Mouse (Mus musculus): ENCODE results near the gene B230118H07Rik.

Gene B230118H07Rik

DNA sequence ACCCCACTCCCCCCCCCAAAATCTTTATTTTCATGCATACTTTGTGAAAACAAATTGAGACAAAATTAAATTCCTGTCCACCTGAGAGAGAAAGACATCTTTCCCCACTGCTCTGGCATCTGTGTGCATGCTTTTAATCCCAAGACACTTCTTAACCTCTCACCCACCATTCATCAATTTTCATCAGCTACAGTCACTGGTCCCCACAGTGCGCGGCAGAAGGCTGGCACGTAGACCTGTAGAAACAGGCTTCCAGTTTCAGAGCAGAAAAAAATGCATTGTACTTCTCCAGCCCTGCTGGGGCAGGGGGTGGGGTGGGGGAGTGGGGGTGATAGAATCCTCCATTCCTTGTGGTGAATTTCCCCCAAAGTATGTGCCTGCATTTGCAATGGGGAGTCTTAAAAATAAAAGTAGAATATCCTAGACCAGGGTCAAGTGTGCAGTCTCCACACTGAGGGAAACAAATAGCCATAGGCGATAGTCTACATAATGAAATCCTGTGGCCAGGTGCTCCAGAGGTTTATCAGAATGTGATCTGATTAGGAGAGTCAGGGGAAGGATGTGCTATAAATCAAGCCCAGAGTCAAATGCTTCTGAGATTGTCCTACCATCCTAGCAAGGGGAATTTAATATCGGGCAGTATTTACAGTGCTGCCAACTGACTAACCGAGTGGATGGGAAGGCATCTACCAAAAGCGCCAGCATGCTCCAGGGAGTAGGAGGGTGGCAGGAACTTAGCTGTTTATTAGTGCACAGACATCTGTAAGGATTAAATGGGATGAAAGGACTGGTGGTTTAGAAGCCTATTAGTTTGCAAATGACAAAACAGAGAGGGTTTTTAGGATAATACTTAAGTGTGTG is 10.1 kb downstream of the B230118H07Rik start:
- no peak for DNase-seq (ENCODE audit: low read depth)

- peak; percentile 86 for DNase-seq (ENCODE audit: low read depth)
These were observed 20.8 kb downstream of the B230118H07Rik start for GRCm38 (mm10) chr2:101628297-101629236.

DNA sequence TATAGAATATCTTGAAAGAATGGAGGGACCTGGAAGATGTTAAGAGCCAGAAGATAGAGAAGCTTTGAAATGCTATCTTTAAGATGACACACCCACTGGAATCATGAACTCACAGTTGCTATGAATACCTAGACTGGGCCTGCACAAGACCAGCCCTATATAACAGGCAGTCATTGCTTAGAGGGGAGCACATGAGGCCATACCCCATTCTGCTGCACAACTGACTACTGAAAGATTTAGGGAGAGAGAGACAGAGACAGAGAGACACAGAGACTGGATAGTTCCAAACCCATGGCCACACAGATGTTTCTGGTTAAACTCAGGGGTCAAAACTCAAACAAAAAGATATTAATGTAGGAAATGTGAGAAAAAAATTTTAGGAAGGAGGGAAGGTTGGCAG is 22.1 kb downstream of the B230118H07Rik start:
- no peak for DNase-seq (ENCODE audit: low read depth)

DNA sequence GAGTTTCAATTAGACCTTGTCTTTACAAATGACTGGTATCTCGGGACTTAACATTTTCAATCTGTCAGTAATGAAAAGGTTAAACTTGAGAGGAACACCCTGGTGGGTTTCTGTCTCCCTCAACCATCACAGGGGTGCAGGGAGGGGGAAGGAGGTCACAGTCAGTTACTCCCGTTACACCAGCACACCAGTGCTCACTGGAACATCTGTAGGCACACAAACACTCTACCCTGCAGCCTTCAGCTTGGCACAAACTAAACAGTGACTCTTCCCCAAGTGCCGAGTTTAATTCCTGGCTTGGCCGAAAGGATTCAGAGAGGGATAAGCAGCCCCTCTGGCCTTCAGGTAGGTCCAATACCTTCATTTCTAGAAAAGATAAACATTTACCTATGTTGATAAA is 24.8 kb downstream of the B230118H07Rik start, which contains the start of gene Rag2:
Gene Rag2, plus strand, starts transcription at position 193 of the 400 bp plus-strand sequence.
- no peak for DNase-seq (ENCODE audit: low read depth)

GRCm38 (mm10) chr2:101624011-101624410 is 25.3 kb downstream of the B230118H07Rik start:
- DNase-seq (ENCODE audit: low read depth) = no peak

- no peak for DNase-seq (ENCODE audit: low read depth)
These were observed 26.3 kb downstream of the B230118H07Rik start for GRCm38 (mm10) chr2:101623042-101623441.

DNA sequence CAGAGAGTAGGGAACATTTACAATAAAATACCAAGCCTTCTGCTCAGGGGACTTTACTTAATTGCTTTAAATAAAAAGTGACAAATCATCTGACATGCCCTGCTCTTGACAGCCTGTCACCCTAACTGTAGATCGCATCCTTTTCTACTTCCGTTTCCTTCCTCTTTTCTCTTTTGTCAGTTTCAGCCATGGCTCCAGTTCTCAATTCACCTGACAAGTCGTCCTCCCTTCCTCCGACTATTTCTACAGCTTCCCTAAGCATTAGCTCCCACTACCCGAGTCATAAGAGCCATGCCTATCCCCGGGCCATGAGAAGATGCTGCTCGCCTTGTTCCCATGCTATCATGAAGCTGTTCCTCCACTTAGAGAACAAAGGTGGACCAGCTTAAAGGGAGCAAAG is 27.7 kb downstream of the B230118H07Rik start:
- DNase-seq (ENCODE audit: low read depth) = no peak

DNA sequence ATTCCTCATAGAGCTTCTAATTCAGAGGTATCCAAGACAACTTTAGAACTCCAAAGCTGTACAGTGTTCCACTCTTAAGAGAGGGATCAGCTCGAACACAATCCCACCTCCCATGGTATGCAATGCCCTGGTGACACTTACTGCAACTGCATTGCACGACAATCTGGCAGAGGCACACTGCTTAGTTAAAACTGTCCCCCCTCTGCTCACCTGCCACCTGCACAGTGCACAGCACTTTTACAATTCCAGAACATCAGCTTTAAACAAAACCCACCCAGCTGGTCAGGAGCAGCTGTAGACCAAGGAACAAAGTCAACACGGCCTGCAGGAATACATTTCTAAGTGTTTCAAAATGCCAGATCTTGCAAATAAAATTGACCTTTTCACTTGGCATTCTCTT is 28.4 kb downstream of the B230118H07Rik start:
- DNase-seq (ENCODE audit: low read depth) = no peak

- DNase-seq (ENCODE audit: low read depth) = no peak
These were observed 31.0 kb downstream of the B230118H07Rik start for GRCm38 (mm10) chr2:101618373-101618772.

DNA sequence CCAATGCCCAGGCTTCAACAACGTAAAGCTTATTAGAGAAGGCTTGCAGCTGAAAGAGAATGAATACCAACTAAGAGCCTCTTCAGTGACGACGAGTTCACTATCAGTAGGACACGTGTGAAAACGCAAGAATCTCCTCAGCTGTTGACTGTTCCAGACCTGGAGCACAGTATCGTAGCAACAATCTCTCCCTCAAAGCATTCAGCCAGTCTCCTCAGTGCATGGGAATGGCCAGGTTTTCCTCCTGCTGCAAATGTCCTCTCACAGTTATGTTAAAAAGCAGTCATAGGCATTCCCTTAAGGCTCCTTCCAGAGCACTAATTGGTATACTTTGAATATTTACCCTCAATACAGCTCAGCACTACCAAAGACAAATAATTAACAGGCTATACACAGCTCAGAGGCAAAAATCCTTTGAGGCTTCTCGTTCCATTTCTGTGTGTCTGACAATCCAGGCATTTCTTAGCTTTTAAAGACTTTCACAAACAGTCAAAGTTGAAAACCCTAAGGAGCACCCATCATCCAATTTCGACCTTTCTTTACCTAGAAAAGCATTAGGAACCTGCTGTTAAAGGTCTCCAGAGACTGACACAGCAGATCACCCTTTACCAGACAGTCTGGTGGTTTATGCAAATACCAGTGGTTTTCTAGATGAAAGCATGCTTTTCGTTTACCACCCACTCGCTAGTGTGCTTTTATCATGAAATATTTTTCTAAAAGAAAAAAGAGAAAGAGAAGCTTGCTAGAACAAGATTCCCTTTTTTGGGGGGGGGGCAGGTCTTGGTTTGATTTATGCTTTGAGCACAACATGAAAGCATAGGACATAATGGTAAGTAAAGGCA is 33.6 kb downstream of the B230118H07Rik start:
- no peak for DNase-seq (ENCODE audit: low read depth)

- DNase-seq (ENCODE audit: low read depth) = no peak
These were observed 38.5 kb downstream of the B230118H07Rik start for GRCm38 (mm10) chr2:101610861-101611260.

- no peak for DNase-seq (ENCODE audit: low read depth)
These were observed 41.0 kb downstream of the B230118H07Rik start for GRCm38 (mm10) chr2:101608232-101608894.

- no peak for DNase-seq (ENCODE audit: low read depth)
These were observed 46.2 kb downstream of the B230118H07Rik start for GRCm38 (mm10) chr2:101603099-101603498.

- no peak for DNase-seq (ENCODE audit: low read depth)
These were observed 48.6 kb downstream of the B230118H07Rik start for GRCm38 (mm10) chr2:101600703-101601102.

DNA sequence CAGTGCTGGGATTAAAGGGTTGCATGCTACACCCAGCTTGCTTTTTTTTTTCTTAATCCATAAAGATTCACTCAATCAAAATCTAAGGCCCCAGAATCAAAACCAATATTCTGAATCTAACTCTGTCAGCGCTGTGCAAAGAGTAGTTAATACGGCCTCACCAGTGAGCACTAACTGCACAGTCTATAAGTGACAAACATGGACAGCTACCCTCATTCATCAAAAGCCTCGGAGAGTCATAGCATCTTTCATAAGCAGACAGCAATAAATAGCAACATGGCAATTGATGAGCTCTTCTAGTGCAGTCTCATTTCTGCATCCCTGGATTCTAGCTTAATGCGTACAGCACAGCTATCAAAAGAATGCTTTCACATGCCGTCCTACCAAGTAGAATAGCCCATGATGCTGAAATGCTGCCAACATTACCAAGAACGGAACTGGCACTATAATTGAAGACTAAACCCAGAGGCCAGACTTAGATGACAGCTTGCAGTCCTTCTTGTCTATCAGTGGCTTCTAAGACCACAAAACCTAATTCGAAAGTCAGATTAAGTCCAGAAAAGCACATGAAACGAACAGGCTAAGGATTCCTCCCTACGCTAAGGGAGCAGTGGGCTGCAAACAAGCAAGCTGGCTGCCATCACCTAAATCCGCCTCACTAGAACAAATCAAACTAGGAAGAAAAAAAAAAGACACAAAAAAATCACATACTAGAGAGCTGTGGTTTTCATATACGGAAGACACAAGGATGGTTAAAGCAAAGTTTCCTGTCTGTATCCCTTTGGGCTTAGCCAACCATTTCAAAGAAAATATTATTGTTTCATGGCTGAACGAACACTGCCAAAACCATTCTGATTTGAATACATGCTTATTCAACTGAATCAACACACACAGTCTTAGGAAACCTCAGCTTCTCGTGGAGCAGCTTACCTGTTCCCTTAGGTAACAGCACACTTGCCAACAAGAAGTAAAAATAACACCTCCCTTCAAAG is 50.8 kb downstream of the B230118H07Rik start:
- no peak for DNase-seq (ENCODE audit: low read depth)

GRCm38 (mm10) chr2:101597186-101597585 is 52.1 kb downstream of the B230118H07Rik start:
- no peak for DNase-seq (ENCODE audit: low read depth)

DNA sequence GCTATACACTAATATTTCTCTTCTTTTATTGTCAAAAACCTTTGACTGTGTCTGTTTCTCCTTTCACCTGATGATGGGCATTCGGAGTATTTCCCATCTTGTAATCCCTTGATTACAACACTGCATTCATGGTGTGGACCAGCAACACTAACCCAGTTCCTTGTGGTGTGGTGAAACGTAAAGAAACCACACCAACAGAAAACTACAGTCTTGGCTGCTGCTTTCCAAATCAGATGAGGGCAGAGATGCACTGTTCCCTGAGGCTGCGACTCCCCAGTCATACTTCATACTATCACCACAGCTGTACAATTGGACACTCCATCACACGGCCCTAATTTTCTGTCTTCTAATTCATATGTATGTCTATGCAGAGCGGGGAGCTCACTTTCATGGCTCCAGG is 54.7 kb downstream of the B230118H07Rik start:
- DNase-seq (ENCODE audit: low read depth) = no peak

- DNase-seq (ENCODE audit: low read depth) = no peak
These were observed 56.4 kb downstream of the B230118H07Rik start for GRCm38 (mm10) chr2:101592886-101593285.

DNA sequence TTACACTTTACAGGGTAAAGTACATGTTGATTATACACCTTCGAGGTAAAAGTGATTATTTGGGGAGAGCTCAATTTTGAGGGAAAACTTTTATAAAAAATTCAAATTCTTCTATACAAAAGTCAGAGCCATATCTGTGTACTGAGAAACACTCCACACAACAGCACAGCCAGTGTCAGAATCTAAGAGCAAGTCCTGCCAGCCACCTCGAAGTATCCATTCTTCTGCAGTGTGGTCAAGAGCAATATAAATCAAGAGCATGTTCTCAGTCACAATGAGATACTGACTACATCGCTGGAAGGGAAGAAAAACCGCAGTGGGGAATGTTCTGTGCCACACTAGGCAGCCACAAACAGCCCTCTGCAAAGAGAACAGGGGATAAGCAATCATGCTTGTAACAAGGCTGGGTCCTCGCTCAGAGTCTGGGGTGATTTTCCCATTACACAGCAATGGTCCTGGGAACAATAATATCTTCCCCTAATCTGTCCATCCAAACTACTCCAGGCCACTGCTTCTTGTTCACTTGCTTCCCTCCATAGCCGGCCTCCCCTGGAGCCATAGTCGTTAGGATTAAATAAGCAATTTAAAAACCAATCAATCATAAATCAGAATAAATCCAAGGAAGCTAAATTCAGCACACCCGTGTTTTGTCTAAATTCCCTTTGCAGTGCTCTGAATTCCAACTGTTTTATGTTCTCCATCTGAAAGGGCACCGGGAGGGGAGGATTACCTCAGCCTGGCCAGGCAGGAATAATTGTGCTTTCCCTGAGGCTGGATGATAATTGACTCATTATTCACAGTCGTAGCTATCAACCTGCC is 57.1 kb downstream of the B230118H07Rik start:
- no peak for DNase-seq (ENCODE audit: low read depth)
